Mouse (Mus musculus) testis, postnatal 10 days (tissue): ENCODE results near the gene Otogl.

Experiments
- DNase-seq: peaks from one replicate; pipeline ENCODE4 v3.0.0; 2021; ENCODE audit warnings: low spot score

The Otogl gene

DNA sequence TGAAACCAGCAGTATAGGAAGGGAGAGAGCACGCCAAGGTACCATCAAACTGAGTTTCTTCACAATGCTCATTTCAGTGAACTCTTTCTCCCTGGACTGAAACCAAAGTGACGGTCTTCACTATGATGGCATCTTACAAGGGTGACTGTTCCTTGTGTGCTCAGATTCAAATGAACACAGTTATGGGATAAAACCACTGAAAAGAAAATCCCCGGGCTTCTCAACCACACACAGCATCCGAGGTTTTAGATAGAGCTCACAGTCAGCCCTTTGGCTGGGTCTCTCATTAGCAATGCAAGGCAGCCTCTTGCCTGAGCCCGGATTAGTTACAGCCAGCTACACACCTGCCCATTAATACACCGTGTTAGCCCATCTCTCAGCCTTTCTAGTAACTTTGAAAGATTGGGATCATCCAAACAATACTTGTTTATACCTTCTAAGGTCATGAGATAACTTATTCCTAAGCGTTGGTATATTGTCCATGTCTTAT lies at the start of gene Otogl:
Otogl (minus strand) TSS at position 51 of the 490 bp plus-strand sequence.
- no peak for DNase-seq

DNA sequence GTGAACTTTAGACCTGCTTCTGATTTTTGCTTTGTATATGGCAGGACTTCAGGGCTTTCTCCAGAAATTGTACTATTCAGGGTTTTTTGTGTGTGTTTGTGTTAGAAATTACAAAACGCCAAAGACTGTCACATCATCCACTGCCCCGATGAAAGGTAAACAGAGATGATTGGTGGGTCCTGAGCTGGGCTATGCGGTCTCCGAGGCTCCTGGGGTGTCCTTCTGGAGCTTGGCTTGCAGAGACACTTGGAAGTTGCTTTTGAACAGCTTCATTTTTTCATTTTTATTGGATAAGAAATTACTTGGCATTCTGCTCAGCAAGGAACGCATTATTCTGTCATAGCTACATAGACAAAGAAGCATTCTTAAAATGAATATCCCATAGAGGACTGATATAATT lies 44.7 kb upstream of the Otogl start:
- no peak for DNase-seq

DNA sequence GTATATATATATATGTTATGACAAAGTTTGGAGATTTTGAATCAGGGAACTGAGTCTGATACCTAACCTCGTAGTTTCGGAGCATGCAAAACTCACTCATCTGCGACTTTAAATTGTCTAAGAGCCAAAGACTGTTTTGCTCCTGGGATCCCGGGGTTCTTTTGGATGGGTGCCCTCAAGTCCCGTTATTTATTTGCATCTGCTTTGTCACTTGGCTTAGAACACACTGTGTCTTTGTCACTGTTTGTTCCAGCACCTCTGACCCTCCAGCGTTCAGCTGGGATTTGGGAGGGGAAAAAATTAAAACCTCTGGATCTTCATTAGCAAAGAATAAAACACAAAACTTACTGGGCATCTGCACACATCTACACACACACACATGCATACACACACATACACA lies 42.5 kb upstream of the Otogl start:
- peak; percentile 49 for DNase-seq

DNA sequence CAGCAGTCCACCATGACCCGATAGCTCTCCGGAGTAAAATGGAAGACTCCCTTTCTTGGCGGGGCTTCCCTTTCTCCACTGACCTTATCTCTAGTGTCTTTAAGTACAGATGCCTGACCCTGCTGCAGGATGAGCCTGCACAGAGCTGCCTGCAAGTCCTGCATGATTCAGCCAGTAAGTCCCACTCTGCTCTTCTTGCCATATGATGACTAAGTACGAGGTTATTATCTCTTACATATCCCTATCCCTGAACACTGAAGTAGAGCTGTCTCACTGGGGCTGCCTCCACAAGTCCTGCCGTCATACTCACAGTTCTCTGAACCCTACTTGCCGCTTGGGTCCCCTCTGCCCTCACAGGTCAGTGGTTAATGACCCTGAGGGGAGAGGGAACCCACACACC lies 39.7 kb upstream of the Otogl start:
- no peak for DNase-seq

DNA sequence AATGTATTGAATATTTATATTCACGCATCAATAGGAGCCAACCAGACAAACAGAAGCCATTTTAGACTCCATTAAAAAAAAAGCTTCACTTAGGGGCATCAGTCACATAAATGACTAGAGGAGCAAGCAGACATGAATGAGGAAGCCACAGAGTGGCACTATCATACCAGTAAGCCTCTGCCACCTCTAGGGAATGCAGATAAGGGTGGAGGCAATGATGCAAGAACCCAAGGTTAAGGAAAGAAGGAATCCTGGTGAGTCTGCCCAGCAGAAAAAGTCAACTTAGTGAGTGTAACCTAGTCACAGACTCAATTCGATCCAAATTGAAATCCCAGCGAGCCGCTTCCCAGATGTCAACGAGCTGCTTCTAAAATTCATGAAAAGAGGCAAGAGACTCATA lies 38.0 kb upstream of the Otogl start:
- no peak for DNase-seq

DNA sequence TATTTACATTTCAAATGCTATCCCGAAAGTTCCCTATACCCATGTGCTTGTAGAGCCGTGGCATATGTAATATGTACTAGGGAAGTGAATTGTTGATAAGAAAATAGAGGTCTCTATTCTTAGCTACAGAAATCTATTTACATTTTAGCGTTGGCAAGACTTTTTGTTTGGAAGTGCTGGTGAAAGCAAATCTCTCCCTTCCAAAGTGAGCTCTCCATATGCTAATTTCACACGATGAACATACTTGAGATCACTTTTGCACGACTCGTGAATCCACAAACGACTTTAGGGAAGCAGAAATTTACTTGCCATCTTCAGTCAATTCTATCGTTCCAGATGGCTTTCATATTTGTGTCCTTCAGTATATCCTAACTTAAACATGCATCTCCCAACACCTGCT lies 36.7 kb upstream of the Otogl start:
- DNase-seq: no peak

DNA sequence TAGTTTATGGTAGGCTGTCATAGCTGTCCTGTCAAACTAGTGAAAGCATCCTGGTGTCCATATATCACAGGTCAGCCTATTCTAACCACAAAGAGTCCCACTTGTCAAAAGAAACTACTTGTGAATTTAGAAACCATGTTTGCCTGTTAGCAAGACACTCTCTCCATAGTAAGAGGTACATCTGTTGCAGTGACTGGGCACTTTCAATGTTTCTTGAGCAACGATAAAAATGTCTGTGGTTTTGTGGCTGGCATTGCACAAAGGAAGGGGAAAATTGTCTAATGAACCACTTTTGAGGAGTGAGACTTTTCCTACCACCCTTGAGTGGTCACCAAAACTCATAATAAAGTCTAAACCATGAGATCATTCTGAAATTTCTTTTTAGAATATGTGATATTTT lies 36.1 kb upstream of the Otogl start:
- DNase-seq: no peak

DNA sequence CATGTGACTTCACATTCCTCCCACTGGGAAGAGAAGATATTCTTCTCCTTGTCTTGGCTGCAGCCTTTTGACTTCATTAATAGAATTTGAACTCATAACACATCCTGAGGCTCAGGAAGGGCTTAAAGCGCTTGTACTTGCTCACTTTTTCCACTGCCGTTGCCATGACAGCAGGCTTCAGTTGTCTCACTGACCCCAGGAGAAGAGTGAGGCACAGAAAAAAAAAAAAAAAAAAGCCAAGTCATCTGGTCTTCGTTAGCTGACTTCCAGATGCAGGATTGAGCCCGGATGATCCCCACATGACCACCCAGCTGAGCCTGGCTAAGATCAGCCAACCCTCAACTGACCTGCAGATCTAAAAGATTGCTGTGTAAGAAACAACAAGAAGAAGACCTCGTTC lies 34.4 kb upstream of the Otogl start:
- no peak for DNase-seq

DNA sequence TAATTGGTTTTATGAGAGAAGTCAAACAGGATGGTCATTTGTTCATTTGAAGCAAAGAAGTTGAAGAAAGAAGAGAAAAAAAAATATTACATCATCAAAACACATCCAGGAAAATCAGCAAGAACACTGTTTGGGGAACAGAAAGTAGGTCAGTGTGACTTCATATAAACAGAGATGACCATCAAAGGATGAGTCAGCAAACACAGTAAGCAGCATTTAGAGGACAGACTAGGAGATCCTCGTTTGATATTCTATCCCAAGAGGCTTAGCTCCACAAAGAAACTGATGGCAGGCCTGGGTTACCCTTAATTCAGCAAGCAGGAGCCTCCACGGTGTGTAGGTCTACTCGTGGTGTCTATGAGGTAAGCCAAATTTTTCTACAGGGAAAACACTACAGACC lies 31.9 kb upstream of the Otogl start:
- DNase-seq: no peak

DNA sequence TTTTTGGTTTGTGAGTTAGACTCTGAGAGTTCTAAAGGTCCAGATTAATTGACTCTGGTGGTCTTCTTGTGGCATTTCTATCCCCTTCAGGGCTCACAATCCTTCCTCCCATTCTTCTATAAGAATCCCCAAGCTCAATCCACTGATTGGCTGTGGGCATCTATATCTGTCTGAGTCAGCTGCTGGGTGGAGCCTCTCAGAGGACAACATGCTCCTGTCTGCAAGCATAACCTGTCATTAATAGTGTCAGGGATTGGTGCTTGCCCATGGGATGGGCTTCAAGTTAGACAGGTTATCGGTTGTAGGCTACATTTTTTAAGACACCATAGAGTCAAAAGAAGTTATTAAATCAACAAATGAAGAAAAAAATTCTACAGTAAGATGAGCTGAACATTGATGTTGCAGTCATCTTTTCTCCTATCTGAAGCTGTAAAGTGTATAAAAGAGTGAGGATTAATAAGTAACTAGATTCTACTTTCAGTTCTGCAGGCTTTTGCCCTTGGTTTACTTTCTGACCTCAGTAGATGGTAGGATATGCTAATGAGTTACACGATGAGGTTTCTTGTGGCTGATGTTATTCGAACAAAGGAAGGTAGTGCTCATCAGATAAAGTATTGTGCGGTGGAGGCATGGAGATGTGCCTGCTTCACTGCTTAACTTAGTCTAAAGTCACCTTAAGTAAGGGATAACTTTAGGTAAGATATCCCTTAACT lies 29.4 kb upstream of the Otogl start:
- DNase-seq: no peak

DNA sequence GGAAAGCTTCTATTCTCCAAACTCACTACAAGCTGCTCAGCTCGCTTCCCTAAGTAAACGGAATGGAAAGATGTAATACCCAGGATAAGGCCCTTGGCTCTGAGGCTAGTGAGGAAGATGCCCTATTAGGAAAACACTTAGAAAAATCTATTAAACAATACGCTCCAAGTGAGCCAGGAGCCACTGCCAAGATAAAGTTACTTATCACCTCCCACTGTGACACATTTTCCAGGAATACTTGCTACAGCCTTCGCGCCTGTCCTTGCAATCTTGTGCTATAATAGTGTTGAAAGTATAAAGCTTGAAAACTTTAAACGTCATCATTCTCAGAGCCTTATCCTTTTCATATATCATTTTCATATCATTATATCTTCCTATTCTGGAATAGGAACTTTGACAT lies 28.4 kb upstream of the Otogl start:
- DNase-seq: no peak

DNA sequence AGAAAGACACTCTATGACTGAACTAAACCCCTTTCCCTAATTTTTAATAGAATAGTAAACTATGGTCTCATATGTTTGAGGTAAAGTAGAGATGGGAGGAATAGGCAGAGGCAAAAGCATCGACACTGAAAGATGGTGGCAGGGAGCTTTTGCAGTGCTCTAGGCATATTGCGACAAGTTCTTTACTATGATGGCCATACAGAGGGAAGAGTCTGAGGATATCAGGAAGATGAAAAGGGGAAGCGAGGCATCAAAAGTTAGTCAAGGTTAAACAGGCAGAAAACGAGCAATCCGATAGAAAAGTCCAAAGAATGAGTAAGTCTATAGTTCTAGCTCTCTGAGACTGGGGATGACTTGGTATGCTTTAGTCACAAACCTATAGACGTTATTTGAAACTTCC lies 27.9 kb upstream of the Otogl start:
- no peak for DNase-seq

DNA sequence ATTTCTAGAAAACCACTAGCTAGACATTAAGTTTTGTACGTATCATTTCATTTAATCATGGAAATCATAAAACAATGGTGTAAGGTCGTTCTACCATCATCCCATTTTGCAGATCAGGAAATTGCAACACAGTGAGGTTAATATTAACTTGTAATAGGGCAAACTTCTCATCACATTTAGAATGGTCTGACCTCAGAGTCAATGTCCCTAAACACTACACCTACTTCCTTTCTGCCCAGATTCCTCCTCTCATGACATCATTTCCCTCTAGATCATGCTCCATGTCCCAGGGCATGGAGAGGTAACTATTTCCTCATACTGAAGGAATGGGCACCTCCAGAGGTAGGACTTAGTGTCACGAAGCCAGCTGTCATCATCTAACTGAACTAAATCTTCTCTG lies 22.1 kb upstream of the Otogl start:
- no peak for DNase-seq

DNA sequence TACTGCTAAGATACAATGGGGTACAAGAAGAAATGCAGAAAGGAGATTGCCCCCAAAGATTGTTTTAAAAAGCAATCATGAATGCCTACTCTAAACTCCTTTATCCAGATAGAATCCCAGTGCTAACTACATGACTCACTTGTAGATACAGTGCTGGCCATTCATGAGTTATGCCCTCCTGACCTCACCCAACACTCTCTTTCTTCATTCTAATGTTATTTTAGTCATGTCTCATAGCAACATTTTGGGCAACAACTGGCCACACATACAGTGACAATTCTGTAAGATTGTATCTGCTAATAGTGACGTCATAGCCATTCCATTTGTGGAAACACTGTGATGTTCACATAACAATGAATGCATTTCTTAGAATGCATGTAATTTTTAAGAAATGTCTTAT lies 21.6 kb upstream of the Otogl start:
- DNase-seq: no peak

DNA sequence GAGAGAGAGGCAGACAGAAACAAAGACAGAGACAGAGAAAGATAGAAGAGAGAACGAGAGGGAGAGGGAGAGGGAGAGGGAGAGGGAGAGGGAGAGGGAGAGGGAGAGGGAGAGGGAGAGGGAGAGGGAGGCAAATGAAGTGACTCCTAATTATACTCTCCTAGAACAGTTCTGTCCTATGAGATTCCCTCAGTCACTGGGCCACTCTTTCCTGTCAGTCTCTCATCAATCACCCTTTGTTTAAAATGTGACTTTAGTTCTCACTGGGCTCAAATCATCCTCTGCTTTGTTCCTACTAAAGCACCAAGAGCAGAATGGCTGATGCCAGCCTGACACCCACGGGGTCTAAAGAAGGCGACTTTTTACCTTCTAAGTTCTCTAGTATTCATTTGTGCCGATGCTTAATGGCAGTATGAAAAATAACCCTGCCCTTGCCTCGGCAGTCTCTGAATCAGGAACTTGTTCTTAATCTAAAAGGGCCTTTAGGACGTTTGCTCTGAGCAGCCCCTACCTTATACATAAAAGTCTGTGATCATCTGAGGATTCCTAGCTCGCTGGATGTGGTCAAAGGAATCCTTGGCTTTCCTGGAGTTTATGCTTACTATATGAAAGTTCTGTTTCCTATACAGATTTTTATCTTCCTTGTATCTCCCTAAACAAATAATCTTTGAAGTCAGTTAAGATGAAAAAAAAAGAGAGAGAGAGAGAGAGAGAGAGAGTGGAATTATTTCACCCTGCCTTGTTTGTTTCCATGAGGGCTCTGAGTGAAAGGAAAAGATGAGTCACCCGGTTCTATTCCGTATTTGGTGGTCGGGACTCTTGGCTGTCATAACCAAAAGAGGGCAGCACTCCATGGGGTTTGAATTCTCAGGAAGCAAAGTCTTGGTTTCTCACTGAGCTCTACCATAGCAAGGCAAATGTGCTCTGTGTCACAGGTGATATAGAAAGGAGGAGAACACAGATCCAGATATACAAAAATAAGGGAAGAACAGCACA lies 20.2 kb upstream of the Otogl start:
- DNase-seq: peak; percentile 54

DNA sequence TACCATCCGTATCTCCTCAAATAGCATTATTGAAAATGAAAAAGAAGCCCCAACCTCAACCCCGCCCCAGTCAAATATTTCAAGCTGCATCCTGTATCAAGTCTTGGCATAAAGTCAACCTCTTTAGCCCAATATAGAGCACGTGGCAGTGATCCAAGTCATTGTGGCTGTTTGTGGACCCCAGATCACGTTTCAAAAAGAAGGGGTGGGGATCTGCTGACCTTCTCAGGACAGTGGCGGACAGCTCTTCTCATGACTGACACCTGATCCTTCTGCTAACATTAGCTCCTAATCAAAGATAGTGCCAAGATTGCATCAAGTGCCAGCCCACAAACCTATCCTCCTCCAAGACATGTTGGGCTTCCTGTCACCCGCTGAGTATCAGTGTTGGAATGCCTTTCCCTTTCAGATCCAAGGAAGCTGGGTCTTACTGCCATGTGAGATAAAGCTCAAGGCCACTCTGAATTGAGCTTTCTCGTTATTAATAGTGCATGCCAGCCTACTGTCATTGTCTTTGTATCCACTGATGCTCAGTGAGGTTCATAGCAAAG lies 18.6 kb upstream of the Otogl start:
- DNase-seq: peak; percentile 46

DNA sequence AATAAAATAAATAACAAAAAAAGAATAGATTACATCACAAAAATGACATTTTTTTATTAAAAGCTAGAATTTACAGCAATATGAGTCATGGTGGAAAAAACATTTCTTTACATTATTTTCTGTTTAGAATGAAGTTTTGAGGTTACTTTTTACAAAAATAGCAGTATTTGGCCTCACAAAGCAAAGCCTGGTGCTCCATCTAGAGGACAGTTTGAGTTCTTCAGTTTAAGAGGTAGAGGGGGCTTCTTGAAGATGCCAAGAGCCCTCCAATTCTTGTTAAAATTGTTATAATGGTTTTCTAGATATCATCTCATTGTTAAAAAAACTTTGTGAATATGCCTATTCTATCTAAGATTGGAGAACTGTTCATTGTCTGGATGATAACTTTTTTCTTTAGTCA lies 13.4 kb upstream of the Otogl start:
- DNase-seq: no peak

DNA sequence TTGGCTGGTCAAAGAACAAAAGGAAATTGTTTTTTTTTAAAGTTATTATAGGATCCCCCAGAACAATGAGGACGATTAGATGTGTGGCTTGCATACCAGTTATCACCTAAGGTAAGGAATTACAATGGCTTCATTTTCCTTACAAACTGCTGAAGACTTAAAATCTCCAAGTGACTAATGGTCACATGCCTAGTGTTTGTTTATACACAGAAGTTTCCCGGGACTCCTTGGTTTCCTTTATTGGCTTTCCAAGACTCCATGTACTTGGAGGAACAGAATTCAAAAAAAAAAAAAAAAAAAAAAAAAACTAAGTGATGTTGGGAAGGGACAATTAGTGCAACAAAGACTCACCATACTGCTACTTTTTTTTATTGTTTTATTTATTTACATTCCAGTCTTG lies 11.9 kb upstream of the Otogl start:
- no peak for DNase-seq

DNA sequence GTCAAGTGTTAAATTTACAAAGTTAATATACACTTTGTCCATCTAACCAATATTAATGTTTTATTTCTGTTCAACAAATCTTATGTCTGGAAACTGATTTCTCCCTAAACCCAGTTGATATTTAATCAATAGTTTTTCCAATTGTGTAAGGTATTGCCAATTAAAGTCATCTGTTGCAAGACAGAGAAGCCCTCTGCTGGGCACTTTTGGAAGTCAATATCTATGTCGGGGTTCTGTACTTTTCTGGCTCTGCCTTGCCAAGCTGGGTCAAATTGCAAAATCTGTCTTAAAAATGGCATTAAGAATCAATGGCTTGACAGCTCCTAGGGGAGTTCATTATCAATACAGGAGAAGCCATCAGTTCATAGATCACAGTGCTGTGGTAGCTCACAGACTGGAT lies 10.8 kb upstream of the Otogl start:
- peak; percentile 46 for DNase-seq

DNA sequence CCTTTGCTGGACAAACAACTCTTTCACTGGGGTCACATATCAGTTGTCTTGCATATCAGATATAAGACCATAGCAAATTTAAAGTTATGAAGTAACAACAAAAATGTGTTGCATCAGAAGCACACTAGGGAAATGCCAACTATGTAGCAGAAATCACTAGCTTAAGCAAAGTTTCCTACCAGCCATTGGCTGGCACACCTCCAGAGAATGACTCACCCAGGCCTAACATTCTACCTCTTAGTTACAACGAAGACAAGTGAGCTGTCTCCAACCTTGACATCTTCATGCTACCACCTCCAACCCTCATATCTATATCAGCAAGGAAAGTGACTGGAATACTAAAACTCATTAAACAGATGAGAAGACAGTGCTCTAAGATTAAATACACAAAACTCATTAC lies 9.6 kb upstream of the Otogl start:
- peak; percentile 81 for DNase-seq

DNA sequence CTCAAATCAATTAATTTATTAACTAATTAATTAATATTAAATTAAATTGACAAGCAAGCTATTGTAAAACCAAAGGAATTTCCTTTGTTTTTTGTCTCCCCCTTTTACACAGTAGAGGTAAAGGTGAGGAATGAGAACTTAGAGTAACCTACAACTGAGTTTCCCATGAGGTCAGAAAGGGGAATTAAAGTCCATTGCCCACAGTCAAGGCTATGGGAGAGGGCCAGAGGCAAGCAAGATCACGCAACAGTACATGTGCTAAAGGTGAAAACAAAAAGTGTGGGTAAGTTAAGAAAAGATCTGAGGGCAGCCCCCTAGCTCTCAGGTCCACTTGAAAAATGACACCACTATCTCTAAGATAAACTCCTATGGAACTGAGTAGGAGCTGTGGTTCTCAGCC lies 9.2 kb upstream of the Otogl start:
- DNase-seq: no peak

DNA sequence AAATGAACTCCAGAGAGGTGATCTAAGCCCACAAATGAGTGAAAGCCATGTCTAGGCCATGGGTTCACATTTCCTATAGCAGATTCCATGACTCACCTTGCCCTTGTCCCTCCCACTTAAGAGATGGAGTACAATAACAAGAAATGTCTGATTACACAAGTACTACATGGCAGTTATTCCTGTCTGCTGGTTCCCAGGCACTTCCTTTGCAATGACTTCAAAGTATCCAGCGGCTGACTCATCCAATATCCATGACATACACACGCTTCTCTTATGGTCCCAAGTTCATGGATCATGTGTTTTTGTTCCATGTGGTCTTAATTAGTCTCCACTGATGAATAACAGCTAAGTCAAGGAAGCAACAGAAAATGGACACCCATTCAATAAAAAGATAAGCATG lies 1.1 kb upstream of the Otogl start:
- no peak for DNase-seq

DNA sequence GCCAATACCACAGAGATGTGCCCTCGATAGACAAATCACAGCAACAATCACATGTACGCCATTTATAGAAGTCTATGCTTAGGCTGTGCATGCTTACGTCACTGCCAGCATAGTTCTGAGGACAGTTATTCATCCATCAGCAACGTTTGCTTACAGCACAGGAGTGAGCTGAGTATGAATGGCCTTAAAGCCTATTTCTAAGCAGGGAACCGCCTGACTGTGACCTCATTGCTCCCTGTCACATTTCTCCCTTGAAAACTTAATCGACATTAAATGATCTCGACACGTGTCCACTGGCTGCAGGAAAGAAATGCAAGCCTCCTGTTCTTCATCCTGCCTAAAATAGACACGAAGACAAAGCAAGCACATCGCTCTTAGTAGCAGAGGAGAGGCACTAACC lies 5.5 kb downstream of the Otogl start:
- DNase-seq: no peak
